Mouse (Mus musculus) intestine, embryonic 14.5 days (tissue): ENCODE measurements around the gene Nek1. TPM values are rescaled to one million over a fixed set of nuclear protein-coding genes. Genes with fewer than 3 reads are reported as not detected.

Experiments used
- ATAC-seq: fragments of 200-750 bp; cut with Nextera tagmentation; replicated peaks from 2 replicates; pipeline ENCODE4 v1.8.0; 2017; ENCODE audit warnings: low read depth, moderate number of reproducible peaks, moderate TSS enrichment, moderate library complexity; ENCODE audit not compliant: low FRiP score, low TSS enrichment
- DNase-seq: peaks from one replicate; pipeline ENCODE4 v3.0.0-alpha.2; 2018; ENCODE audit warnings: low spot score
- H3K27ac ChIP-seq: fragments of 300-500 bp; sonication (generic); 2 replicates; pipeline ENCODE4 v1.5.1; 2014; ENCODE audit warnings: low read depth, mild to moderate bottlenecking, control low read depth
- H3K27me3 ChIP-seq: fragments of 300-500 bp; sonication (generic); replicated peaks from 2 replicates; pipeline ENCODE4 v1.6.1; 2014; ENCODE audit warnings: low read length, control low read depth; ENCODE audit not compliant: control insufficient read depth, insufficient read depth
- H3K36me3 ChIP-seq: fragments of 300-500 bp; sonication (generic); 2 replicates; pipeline ENCODE4 v1.6.1; 2014; ENCODE audit warnings: low read length, control low read depth; ENCODE audit not compliant: control insufficient read depth, insufficient read depth
- H3K4me1 ChIP-seq: fragments of 300-500 bp; sonication (generic); replicated peaks from 2 replicates; pipeline ENCODE4 v1.6.1; 2014; ENCODE audit warnings: low read length, control low read depth, mixed read lengths; ENCODE audit not compliant: control insufficient read depth, insufficient read depth
- H3K4me2 ChIP-seq: fragments of 300-500 bp; sonication (generic); 2 replicates; pipeline ENCODE4 v1.6.1; 2014; ENCODE audit warnings: low read length
- H3K4me3 ChIP-seq: fragments of 300-500 bp; sonication (generic); 2 replicates; pipeline ENCODE4 v1.5.1; 2014; ENCODE audit warnings: low read depth, low read length, control low read depth, mixed read lengths
- H3K9ac ChIP-seq: fragments of 300-500 bp; sonication (generic); 2 replicates; pipeline ENCODE4 v1.6.1; 2014; ENCODE audit warnings: mild to moderate bottlenecking, low read length
- H3K9me3 ChIP-seq: fragments of 300-500 bp; sonication (generic); 2 replicates; pipeline ENCODE4 v1.6.1; 2016; ENCODE audit warnings: low read length, control low read depth; ENCODE audit not compliant: control insufficient read depth
- WGBS: fragments of 180-500 bp; shearing (Covaris S2); extraction: QIAGEN DNeasy Blood & Tissue Kit; methylation state at CpG from one replicate; pipeline ENCODE4 v1.1.7; 2014; 5-methylcytosine and 5-hydroxymethylcytosine counted together
- polyA plus RNA-seq: library from polyadenylated mRNA; unstranded; fragments of >200 nt; fragmentation: Nextera tagmentation; extraction: Ambion mirVana; gene quantifications from 2 replicates; pipeline ENCODE4 v1.2.1, GENCODE M21; 2014

Gene Nek1
- polyA plus RNA-seq, 1 experiment from 2014 or later, result 19.5 TPM

DNA sequence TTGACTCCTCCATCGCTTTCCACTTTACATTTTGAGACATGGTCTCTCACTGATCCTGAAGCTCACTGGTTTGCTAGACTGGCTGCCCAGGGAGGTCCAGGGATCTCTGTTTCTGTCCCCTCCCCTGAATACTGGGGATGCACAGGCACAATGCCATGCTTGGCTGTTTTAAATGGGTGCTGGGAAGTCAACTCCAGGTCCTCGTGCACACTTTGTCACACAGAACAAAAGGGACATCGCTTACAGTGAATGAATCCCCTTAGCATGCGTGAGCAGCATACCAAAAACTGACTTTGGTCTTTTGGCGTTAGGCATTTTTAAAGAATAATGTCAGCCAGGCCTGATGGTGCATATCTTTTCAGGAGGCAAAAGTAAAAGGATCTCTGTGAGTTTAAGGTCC, 155.7 kb downstream of the Nek1 start:
- 87% methylated on average over 5 of the region's 5 CpGs for WGBS
- no peak overlapping the region for H3K9ac ChIP-seq
- H3K27me3 ChIP-seq, result no peaks in the 10 kb centered on the region
- no peak overlapping the region for H3K4me3 ChIP-seq
- no peaks in the 10 kb centered on the region for H3K4me1 ChIP-seq
- no peaks in the 10 kb centered on the region for H3K36me3 ChIP-seq
- H3K27ac ChIP-seq, result no peak overlapping the region
- no peak overlapping the region for H3K4me2 ChIP-seq
- DNase-seq, result no peak
- ATAC-seq, result no peak
- no peaks in the 10 kb centered on the region for H3K9me3 ChIP-seq

DNA sequence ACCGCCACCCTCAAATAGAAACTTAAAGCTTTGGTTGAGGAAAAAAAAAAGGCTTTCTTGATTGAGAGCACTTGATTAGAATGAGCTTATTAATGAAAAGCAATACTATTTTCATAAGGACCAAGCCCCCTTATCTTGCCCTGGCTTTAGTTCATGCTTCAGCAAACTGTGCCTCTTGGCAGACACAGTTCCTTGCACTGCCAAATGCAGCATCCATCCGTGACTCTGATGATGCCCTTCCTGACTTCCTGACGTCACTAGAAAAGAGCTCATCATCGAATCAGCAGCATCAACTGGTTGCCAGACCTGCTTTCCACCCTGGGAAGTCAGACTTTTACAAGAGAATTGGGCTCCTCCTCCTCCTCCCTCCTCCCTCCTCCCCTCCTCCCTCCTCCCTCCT, 157.6 kb downstream of the Nek1 start:
- no peak for DNase-seq
- no peak for ATAC-seq

GRCm38 (mm10) chr8:61156406-61156805, 163.4 kb downstream of the Nek1 start:
- no peaks in the 10 kb centered on the region for H3K27me3 ChIP-seq
- no peak overlapping the region for H3K27ac ChIP-seq
- H3K9me3 ChIP-seq, result no peaks in the 10 kb centered on the region
- WGBS, result 71% methylated on average over 1 of the region's 1 CpGs
- no peak overlapping the region for H3K4me2 ChIP-seq
- no peak overlapping the region for H3K4me3 ChIP-seq
- DNase-seq (no peak), ATAC-seq (no peak)
- no peak overlapping the region for H3K9ac ChIP-seq
- no peaks in the 10 kb centered on the region for H3K36me3 ChIP-seq
- no peaks in the 10 kb centered on the region for H3K4me1 ChIP-seq

More for the DNA sequence above, 157.6 kb downstream of the Nek1 start:
- Histone ChIP-seq H3K9ac (no peak overlapping the region), H3K27me3 (no peaks in the 10 kb centered on the region), H3K4me1 (no peaks in the 10 kb centered on the region), H3K36me3 (no peaks in the 10 kb centered on the region), H3K9me3 (no peaks in the 10 kb centered on the region), H3K4me2 (no peak overlapping the region), H3K27ac (no peak overlapping the region), H3K4me3 (no peak overlapping the region)
- 67% methylated on average over 4 of the region's 4 CpGs for WGBS

- H3K4me2 ChIP-seq, result no peak overlapping the region
- WGBS, result 78% methylated on average over 3 of the region's 3 CpGs
- ATAC-seq (no peak), DNase-seq (no peak)
- H3K27ac ChIP-seq, result no peak overlapping the region
- H3K9ac ChIP-seq, result no peak overlapping the region
- H3K36me3 ChIP-seq, result no peaks in the 10 kb centered on the region
- no peaks in the 10 kb centered on the region for H3K27me3 ChIP-seq
- H3K4me3 ChIP-seq, result no peak overlapping the region
- no peaks in the 10 kb centered on the region for H3K9me3 ChIP-seq
- H3K4me1 ChIP-seq, result no peaks in the 10 kb centered on the region
Measured at GRCm38 (mm10) chr8:61158540-61158939, 165.5 kb downstream of the Nek1 start.

DNA sequence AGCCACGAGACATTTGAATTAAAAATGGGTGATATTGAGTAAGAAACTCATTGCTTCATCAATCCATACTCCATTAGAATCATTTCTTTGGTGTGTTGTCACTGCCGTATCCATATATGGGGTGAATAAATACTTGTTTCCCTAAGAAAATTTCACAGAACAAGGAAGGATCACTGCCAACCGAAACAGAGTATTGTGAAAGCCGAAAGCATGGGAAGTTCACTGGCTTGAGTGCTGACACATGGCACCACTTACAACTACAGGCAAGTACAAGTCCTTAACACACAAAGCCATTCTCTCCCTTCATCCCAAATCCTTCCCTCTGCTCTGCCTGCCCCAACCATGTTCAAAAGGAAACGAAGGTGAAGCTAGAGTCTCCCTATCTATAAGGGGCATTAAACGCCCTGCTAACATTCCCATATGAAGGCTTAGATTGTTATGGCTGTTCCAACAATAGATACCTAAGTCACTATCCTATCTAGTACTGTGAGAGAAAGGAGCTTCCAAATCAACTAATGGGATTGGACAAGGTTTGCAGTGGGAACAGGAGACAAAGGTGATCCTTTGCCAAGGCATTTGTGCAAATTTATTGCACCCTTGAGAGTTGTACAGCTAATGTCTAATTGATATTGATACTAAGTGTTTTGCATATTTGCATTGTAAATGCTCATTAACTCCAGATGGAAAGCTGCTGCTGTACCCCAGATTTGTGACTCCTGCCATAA, 168.6 kb downstream of the Nek1 start:
- WGBS, result 90% methylated on average over 6 of the region's 6 CpGs
- DNase-seq, result no peak
- no peaks in the 10 kb centered on the region for H3K9me3 ChIP-seq
- ATAC-seq, result no peak
- no peak overlapping the region for H3K9ac ChIP-seq
- H3K4me3 ChIP-seq, result no peak overlapping the region
- no peaks in the 10 kb centered on the region for H3K36me3 ChIP-seq
- H3K27me3 ChIP-seq, result no peaks in the 10 kb centered on the region
- no peak overlapping the region for H3K4me2 ChIP-seq
- H3K27ac ChIP-seq, result no peak overlapping the region
- no peaks in the 10 kb centered on the region for H3K4me1 ChIP-seq

DNA sequence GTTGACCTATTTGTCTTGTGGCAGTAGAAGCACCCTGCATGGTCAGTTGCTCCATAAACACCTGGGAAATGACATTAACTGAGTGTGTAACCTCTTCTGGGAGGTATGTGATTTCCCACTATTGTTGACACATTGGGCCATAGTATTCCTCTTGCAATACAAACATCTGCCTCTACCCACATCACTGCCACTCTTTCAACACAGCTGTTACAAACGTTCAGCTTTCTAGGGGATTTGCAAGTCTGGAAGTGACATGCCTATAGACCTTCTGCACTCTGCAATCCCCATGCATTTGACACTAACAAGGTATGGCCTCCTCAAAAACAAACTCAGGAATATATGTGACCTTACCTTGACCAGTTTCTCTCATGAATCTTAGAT, 169.2 kb downstream of the Nek1 start:
- no peak for ATAC-seq
- WGBS, result 53% methylated on average over 1 of the region's 1 CpGs
- no peaks in the 10 kb centered on the region for H3K9me3 ChIP-seq

DNA sequence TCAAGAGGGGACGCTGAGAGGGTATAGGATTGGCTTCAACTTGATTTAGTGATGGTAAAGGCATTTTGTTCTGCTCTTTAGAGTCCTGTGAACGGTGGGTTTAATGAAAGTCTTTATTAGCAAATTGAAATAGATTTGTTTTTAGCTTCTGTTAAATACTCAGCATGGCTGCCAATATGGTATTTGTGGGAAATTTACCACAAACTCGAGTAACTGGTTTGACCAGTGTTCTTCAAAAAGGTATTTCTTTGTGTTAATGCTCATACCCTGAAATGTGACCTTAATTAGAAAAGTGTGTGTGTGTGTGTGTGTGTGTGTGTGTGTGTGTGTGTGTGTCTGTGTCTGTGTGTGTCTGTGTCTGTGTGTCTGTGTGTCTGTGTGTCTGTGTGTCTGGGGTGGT, 178.6 kb downstream of the Nek1 start:
- no peak overlapping the region for H3K27ac ChIP-seq
- ATAC-seq (no peak), DNase-seq (no peak)
- no peak overlapping the region for H3K9ac ChIP-seq
- no peaks in the 10 kb centered on the region for H3K27me3 ChIP-seq
- no peak overlapping the region for H3K4me2 ChIP-seq
- H3K4me1 ChIP-seq, result no peaks in the 10 kb centered on the region
- no peaks in the 10 kb centered on the region for H3K36me3 ChIP-seq
- 82% methylated on average over 3 of the region's 3 CpGs for WGBS
- no peak overlapping the region for H3K4me3 ChIP-seq
- H3K9me3 ChIP-seq, result no peaks in the 10 kb centered on the region

More for the DNA sequence above, 169.2 kb downstream of the Nek1 start:
- Histone ChIP-seq H3K9ac (no peak overlapping the region), H3K4me1 (no peaks in the 10 kb centered on the region), H3K36me3 (no peaks in the 10 kb centered on the region), H3K27ac (no peak overlapping the region), H3K4me3 (no peak overlapping the region), H3K4me2 (no peak overlapping the region), H3K27me3 (no peaks in the 10 kb centered on the region)
- no peak for DNase-seq

DNA sequence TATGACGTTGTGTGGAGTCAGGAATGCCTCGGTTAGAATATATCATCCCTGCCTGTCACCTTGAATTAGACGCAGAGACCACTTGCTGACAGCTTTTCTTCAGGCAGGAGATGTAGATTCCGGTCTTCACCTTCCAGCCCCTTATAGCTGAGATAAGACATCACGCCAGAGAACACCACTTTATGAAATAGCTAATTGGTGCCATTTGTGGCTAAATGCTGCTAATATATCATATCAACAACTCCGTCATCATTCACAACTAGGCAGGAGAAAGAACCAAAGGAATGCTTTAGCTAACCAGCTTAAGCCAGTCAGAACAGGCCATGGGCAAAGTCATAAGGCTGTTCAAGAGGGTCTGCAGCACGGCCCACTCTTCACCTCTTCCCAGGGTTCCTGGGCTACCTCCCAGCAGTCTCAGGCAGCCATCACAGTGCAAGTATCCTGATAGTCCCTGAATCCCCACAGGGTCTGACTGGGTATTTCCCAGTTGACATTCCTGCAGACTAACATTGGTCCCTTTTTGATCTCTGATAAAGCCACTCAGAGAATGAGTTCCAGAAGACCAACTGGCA, 181.0 kb downstream of the Nek1 start:
- no peak overlapping the region for H3K4me2 ChIP-seq
- no peak overlapping the region for H3K27ac ChIP-seq
- ATAC-seq (no peak), DNase-seq (no peak)
- H3K4me3 ChIP-seq, result no peak overlapping the region
- H3K36me3 ChIP-seq, result no peaks in the 10 kb centered on the region
- H3K27me3 ChIP-seq, result no peaks in the 10 kb centered on the region
- no peaks in the 10 kb centered on the region for H3K9me3 ChIP-seq
- no peaks in the 10 kb centered on the region for H3K4me1 ChIP-seq
- no peak overlapping the region for H3K9ac ChIP-seq
- 78% methylated on average over 7 of the region's 7 CpGs for WGBS

- Histone ChIP-seq H3K36me3 (no peaks in the 10 kb centered on the region), H3K4me1 (no peaks in the 10 kb centered on the region), H3K4me2 (no peak overlapping the region), H3K4me3 (no peak overlapping the region), H3K9ac (no peak overlapping the region), H3K9me3 (no peaks in the 10 kb centered on the region), H3K27ac (no peak overlapping the region), H3K27me3 (no peaks in the 10 kb centered on the region)
- WGBS, result 87% methylated on average over 2 of the region's 2 CpGs
- no peak for DNase-seq
- no peak for ATAC-seq
Measured at GRCm38 (mm10) chr8:61175876-61176275, 182.9 kb downstream of the Nek1 start.
